Mouse (Mus musculus) intestine, embryonic 16.5 days (tissue): Measurements from ENCODE around the gene Got1. TPM values are rescaled to one million over a fixed set of nuclear protein-coding genes. Genes with fewer than 3 reads are reported as not detected.

Experiments
- ATAC-seq: fragments of 200-750 bp; cut with Nextera tagmentation; 2 replicates; pipeline ENCODE4 v1.8.0; 2017; ENCODE audit warnings: moderate TSS enrichment, moderate library complexity
- H3K27ac ChIP-seq: fragments of 300-500 bp; sonication (generic); 2 replicates; pipeline ENCODE4 v1.5.1; 2014; ENCODE audit warnings: mild to moderate bottlenecking, low read length
- H3K27me3 ChIP-seq: fragments of 300-500 bp; sonication (generic); replicated peaks from 2 replicates; pipeline ENCODE4 v1.6.1; 2014; ENCODE audit warnings: low read length, control low read depth, mixed read lengths; ENCODE audit not compliant: control insufficient read depth, insufficient read depth
- H3K36me3 ChIP-seq: fragments of 300-500 bp; sonication (generic); 2 replicates; pipeline ENCODE4 v1.6.1; 2014; ENCODE audit warnings: low read length, control low read depth; ENCODE audit not compliant: control insufficient read depth, insufficient read depth
- H3K4me1 ChIP-seq: fragments of 300-500 bp; sonication (generic); 2 replicates; pipeline ENCODE4 v1.6.1; 2014; ENCODE audit warnings: low read length, control low read depth, mixed read lengths; ENCODE audit not compliant: control insufficient read depth, insufficient read depth
- H3K4me2 ChIP-seq: fragments of 300-500 bp; sonication (generic); 2 replicates; pipeline ENCODE4 v1.6.1; 2014; ENCODE audit warnings: low read depth, low read length, control low read depth
- H3K4me3 ChIP-seq: fragments of 300-500 bp; sonication (generic); 2 replicates; pipeline ENCODE4 v1.5.1; 2014; ENCODE audit warnings: mild to moderate bottlenecking, low read length
- H3K9ac ChIP-seq: fragments of 300-500 bp; sonication (generic); 2 replicates; pipeline ENCODE4 v1.6.1; 2014; ENCODE audit warnings: low read depth, low read length
- H3K9me3 ChIP-seq: fragments of 300-500 bp; sonication (generic); 2 replicates; pipeline ENCODE4 v1.6.1; 2016; ENCODE audit warnings: low read length, control low read depth; ENCODE audit not compliant: control insufficient read depth
- WGBS: fragments of 180-500 bp; shearing (Covaris S2); extraction: QIAGEN DNeasy Blood & Tissue Kit; methylation state at CpG from one replicate; pipeline ENCODE4 v1.1.7; 2014; 5-methylcytosine and 5-hydroxymethylcytosine counted together
- polyA plus RNA-seq: library from polyadenylated mRNA; unstranded; fragments of >200 nt; fragmentation: Nextera tagmentation; extraction: Ambion mirVana; gene quantifications from 2 replicates; pipeline ENCODE4 v1.2.1, GENCODE M21; 2015

The Got1 gene
- polyA plus RNA-seq, 1 experiment from 2014 or later, result 73.4 TPM

- WGBS, result 85% methylated on average over 5 of the region's 5 CpGs
- Histone ChIP-seq H3K36me3 (no peaks in the 10 kb centered on the region), H3K9me3 (no peaks in the 10 kb centered on the region), H3K4me2 (no peak overlapping the region), H3K4me1 (no peaks in the 10 kb centered on the region; the same call in 1 of the 2 replicates), H3K4me3 (no peak overlapping the region), H3K27me3 (no peaks in the 10 kb centered on the region), H3K9ac (no peak overlapping the region), H3K27ac (no peak overlapping the region)
- no peak for ATAC-seq
Observed at GRCm38 (mm10) chr19:43477436-43477835, 47.0 kb downstream of the Got1 start.

DNA sequence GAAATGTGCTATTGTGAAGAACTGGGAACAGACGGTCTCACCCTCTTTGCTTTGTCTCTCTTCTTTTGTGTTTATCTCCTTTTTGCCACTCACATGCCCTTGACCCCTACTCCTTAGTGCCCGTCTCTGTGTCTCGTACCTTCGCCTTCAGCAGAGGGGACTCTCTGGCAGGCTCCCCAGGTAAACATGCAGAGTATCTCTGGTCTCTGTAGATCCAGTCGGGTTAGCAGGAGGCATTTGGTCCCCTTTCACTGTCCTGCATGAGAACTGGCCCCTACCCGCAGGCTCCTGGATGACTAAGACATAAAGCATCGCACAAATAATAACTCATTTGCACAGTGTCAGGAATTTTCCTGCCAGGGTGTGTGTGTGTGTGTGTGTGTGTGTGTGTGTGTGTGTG, 48.3 kb downstream of the Got1 start:
- H3K27ac ChIP-seq, result no peak overlapping the region
- ATAC-seq, result no peak
- 61% methylated on average over 7 of the region's 7 CpGs for WGBS

GRCm38 (mm10) chr19:43475642-43476041, 48.8 kb downstream of the Got1 start:
- H3K4me1 ChIP-seq, result no peaks in the 10 kb centered on the region; the same call in 1 of the 2 replicates
- WGBS, result 32% methylated on average over 2 of the region's 2 CpGs
- no peak overlapping the region for H3K9ac ChIP-seq
- H3K4me3 ChIP-seq, result no peak overlapping the region
- no peak overlapping the region for H3K27ac ChIP-seq
- ATAC-seq, result no peak
- no peaks in the 10 kb centered on the region for H3K9me3 ChIP-seq
- H3K4me2 ChIP-seq, result no peak overlapping the region
- no peaks in the 10 kb centered on the region for H3K27me3 ChIP-seq
- H3K36me3 ChIP-seq, result no peaks in the 10 kb centered on the region

More for the DNA sequence above, 48.3 kb downstream of the Got1 start:
- no peaks in the 10 kb centered on the region for H3K36me3 ChIP-seq
- no peak overlapping the region for H3K4me3 ChIP-seq
- no peak overlapping the region for H3K4me2 ChIP-seq
- no peak overlapping the region for H3K9ac ChIP-seq
- H3K4me1 ChIP-seq, result no peaks in the 10 kb centered on the region; the same call in 1 of the 2 replicates
- H3K27me3 ChIP-seq, result no peaks in the 10 kb centered on the region
- no peaks in the 10 kb centered on the region for H3K9me3 ChIP-seq

DNA sequence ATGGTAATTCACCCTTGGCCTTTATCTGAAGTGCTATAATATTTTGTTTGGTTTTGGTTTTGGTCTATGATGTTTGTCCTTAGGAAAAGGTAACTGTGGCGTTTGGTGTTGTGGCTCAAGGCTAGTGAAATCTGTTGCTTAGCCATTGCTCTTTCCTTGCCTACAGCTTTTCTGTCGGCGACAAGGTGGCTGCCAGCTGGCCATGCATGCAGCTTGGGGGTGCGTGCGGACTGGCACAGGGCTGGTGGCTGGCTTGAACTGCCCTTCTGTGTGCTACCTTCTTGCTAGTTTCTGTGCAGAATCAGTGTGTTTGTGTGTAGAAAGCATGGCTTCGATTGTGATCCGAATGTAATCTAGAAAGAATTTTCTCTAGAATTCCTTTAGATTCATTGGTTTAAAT, 51.6 kb downstream of the Got1 start:
- H3K4me3 ChIP-seq, result no peak overlapping the region
- no peak for ATAC-seq
- H3K4me1 ChIP-seq, result no peaks in the 10 kb centered on the region
- H3K27me3 ChIP-seq, result no peaks in the 10 kb centered on the region
- 84% methylated on average over 7 of the region's 7 CpGs for WGBS
- no peak overlapping the region for H3K27ac ChIP-seq
- H3K9ac ChIP-seq, result no peak overlapping the region
- H3K36me3 ChIP-seq, result no peaks in the 10 kb centered on the region
- no peak overlapping the region for H3K4me2 ChIP-seq
- H3K9me3 ChIP-seq, result no peaks in the 10 kb centered on the region

GRCm38 (mm10) chr19:43472331-43472730, 52.1 kb downstream of the Got1 start:
- Histone ChIP-seq H3K4me3 (no peak overlapping the region), H3K9ac (no peak overlapping the region), H3K9me3 (no peaks in the 10 kb centered on the region), H3K4me2 (no peak overlapping the region), H3K36me3 (no peaks in the 10 kb centered on the region), H3K27ac (no peak overlapping the region), H3K27me3 (no peaks in the 10 kb centered on the region), H3K4me1 (no peaks in the 10 kb centered on the region)
- WGBS, result 80% methylated on average over 8 of the region's 8 CpGs
- no peak for ATAC-seq

- Histone ChIP-seq H3K4me2 (no peak overlapping the region), H3K4me3 (no peak overlapping the region), H3K9ac (no peak overlapping the region), H3K27ac (no peak overlapping the region), H3K27me3 (no peaks in the 10 kb centered on the region), H3K36me3 (no peaks in the 10 kb centered on the region), H3K4me1 (no peaks in the 10 kb centered on the region), H3K9me3 (no peaks in the 10 kb centered on the region)
- WGBS, result 62% methylated on average over 7 of the region's 7 CpGs
- no peak for ATAC-seq
Observed at GRCm38 (mm10) chr19:43469333-43469732, 55.1 kb downstream of the Got1 start.

DNA sequence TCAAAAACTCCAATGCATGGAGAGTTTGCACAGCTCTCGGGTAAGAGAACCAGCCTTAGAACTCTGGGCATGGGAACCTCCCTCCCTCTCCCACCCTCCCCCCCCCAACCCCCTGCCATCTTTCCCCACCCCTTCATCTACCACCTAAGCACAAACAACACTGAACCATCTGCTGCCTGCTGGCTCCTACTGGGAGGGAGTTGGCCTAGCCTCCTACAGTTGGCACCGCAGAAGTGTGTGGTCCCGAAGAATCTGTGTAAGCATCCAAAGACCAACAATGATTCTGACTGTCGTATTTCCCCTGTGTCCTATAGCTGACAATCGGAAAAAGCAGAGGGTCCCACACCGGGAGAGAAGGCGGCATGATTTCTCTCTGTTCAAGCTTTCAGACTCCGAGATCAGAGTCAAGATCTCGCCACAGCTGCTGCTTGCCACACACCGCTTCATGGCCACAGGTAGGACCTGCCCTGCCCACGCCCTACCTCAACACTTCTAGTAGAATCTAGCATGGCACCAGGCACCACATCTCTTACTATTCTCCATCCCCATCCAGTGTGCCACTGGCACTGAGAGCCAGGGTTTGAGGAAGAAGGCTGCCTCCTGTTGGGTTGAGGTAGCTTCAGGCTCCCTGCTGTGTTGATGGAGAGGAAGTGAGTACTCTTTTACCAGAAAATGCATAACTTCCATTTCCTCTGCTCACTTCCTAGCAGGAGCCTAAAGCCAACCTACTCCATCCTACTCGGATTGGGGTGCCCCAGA, 56.3 kb downstream of the Got1 start:
- Histone ChIP-seq H3K4me2 (no peak overlapping the region), H3K27me3 (no peaks in the 10 kb centered on the region), H3K36me3 (no peaks in the 10 kb centered on the region), H3K4me3 (no peak overlapping the region), H3K9me3 (no peaks in the 10 kb centered on the region), H3K4me1 (no peaks in the 10 kb centered on the region), H3K9ac (no peak overlapping the region), H3K27ac (no peak overlapping the region)
- 81% methylated on average over 12 of the region's 12 CpGs for WGBS
- ATAC-seq, result no peak

GRCm38 (mm10) chr19:43465601-43466255, 58.7 kb downstream of the Got1 start:
- no peak overlapping the region for H3K9ac ChIP-seq
- no peak overlapping the region for H3K4me2 ChIP-seq
- H3K4me1 ChIP-seq, result no peaks in the 10 kb centered on the region
- ATAC-seq, result no peak
- 90% methylated on average over 14 of the region's 14 CpGs for WGBS
- H3K4me3 ChIP-seq, result no peak overlapping the region
- H3K27ac ChIP-seq, result no peak overlapping the region
- H3K36me3 ChIP-seq, result no peaks in the 10 kb centered on the region
- no peaks in the 10 kb centered on the region for H3K9me3 ChIP-seq
- H3K27me3 ChIP-seq, result no peaks in the 10 kb centered on the region

GRCm38 (mm10) chr19:43465076-43465475, 59.3 kb downstream of the Got1 start:
- Histone ChIP-seq H3K27ac (no peak overlapping the region), H3K4me1 (no peaks in the 10 kb centered on the region), H3K36me3 (no peaks in the 10 kb centered on the region), H3K4me2 (no peak overlapping the region), H3K9ac (no peak overlapping the region), H3K27me3 (no peaks in the 10 kb centered on the region), H3K4me3 (no peak overlapping the region), H3K9me3 (no peaks in the 10 kb centered on the region)
- ATAC-seq, result no peak
- WGBS, result 93% methylated on average over 11 of the region's 11 CpGs
